Mouse (Mus musculus): Measurements from ENCODE around the gene Purb. TPM values are rescaled to one million over a fixed set of nuclear protein-coding genes. Genes with fewer than 3 reads are reported as not detected.
A peak's percentile ranks its signal among the peaks of the same experiment; 100 is the strongest.
"Not testable (repeated sequence)": the region's sequence is repeated elsewhere in the genome, so short reads cannot be mapped to it uniquely, and the experiment has no call there.

The Purb gene
- polyA plus RNA-seq, 1 experiment from 2014 or later: 25.9 TPM

- 31% methylated on average over 4 of the region's 4 CpGs for WGBS
- H3K4me2 ChIP-seq: no peak overlapping the region
- no peak overlapping the region for H3K27ac ChIP-seq (ENCODE audit: low read depth)
- 0 out of 2 replicates have a peak, but pooled peaks cover 11% of the 10 kb centered on the region for H3K4me1 ChIP-seq (ENCODE audit: insufficient read depth)
- H3K9ac ChIP-seq: no peak overlapping the region
- no peak overlapping the region for H3K4me3 ChIP-seq (ENCODE audit: low read depth, low read length)
- no peaks in the 10 kb centered on the region for H3K27me3 ChIP-seq (ENCODE audit: insufficient read depth, low read length)
- DNase-seq (peak; percentile 94), ATAC-seq (ENCODE audit: insufficient read depth) (peak; percentile 73)
- peak; percentile 72 for TF ChIP-seq CTCF (IDR thresholded peaks at IDR 0.05; ENCODE audit: low read depth)
- H3K36me3 ChIP-seq (ENCODE audit: insufficient read depth): peaks cover 31% of the 10 kb centered on the region
- no peaks in the 10 kb centered on the region for H3K9me3 ChIP-seq (ENCODE audit: low read depth, low read length)
These were observed 10.6 kb downstream of the Purb start for GRCm38 (mm10) chr11:6465122-6465521.

GRCm38 (mm10) chr11:6463159-6463837 is 12.4 kb downstream of the Purb start:
- Histone ChIP-seq H3K27ac (ENCODE audit: low read depth) (no peak overlapping the region), H3K36me3 (ENCODE audit: insufficient read depth) (peaks cover 27% of the 10 kb centered on the region), H3K9me3 (ENCODE audit: low read depth, low read length) (no peaks in the 10 kb centered on the region), H3K4me2 (no peak overlapping the region), H3K9ac (no peak overlapping the region), H3K4me3 (ENCODE audit: low read depth, low read length) (no peak overlapping the region), H3K27me3 (ENCODE audit: insufficient read depth, low read length) (no peaks in the 10 kb centered on the region), H3K4me1 (ENCODE audit: insufficient read depth) (0 out of 2 replicates have a peak, but pooled peaks cover 4% of the 10 kb centered on the region)
- no peak for DNase-seq
- no peak for ATAC-seq (ENCODE audit: insufficient read depth)
- no peak for TF ChIP-seq CTCF (IDR thresholded peaks at IDR 0.05; ENCODE audit: low read depth)
- WGBS: 82% methylated on average over 6 of the region's 6 CpGs

- H3K9ac ChIP-seq: no peak overlapping the region
- WGBS: 74% methylated on average over 6 of the region's 6 CpGs
- DNase-seq (no peak), ATAC-seq (ENCODE audit: insufficient read depth) (no peak)
- no peak overlapping the region for H3K4me2 ChIP-seq
- no peaks in the 10 kb centered on the region for H3K9me3 ChIP-seq (ENCODE audit: low read depth, low read length)
- H3K4me1 ChIP-seq (ENCODE audit: insufficient read depth): no peaks in the 10 kb centered on the region
- no peak overlapping the region for H3K4me3 ChIP-seq (ENCODE audit: low read depth, low read length)
- TF ChIP-seq CTCF (IDR thresholded peaks at IDR 0.05; ENCODE audit: low read depth): no peak
- H3K27me3 ChIP-seq (ENCODE audit: insufficient read depth, low read length): no peaks in the 10 kb centered on the region
- H3K27ac ChIP-seq (ENCODE audit: low read depth): no peak overlapping the region
- no peaks in the 10 kb centered on the region for H3K36me3 ChIP-seq (ENCODE audit: insufficient read depth)
These were observed 19.6 kb downstream of the Purb start for GRCm38 (mm10) chr11:6456083-6456482.

- H3K4me3 ChIP-seq (ENCODE audit: low read depth, low read length); H3K9me3 ChIP-seq (ENCODE audit: low read depth, low read length); H3K4me1 ChIP-seq (ENCODE audit: insufficient read depth); H3K9ac ChIP-seq; H3K27me3 ChIP-seq (ENCODE audit: insufficient read depth, low read length); ATAC-seq (ENCODE audit: insufficient read depth); DNase-seq; H3K27ac ChIP-seq (ENCODE audit: low read depth); H3K36me3 ChIP-seq (ENCODE audit: insufficient read depth); H3K4me2 ChIP-seq: not testable (repeated sequence)
- 91% methylated on average over 5 of the region's 5 CpGs for WGBS
These were observed 27.6 kb downstream of the Purb start for GRCm38 (mm10) chr11:6448155-6448554.

GRCm38 (mm10) chr11:6447493-6447892 is 28.2 kb downstream of the Purb start:
- ATAC-seq (ENCODE audit: insufficient read depth): no peak
- Histone ChIP-seq H3K4me3 (ENCODE audit: low read depth, low read length) (no peak overlapping the region), H3K27me3 (ENCODE audit: insufficient read depth, low read length) (no peaks in the 10 kb centered on the region), H3K36me3 (ENCODE audit: insufficient read depth) (no peaks in the 10 kb centered on the region), H3K9ac (no peak overlapping the region), H3K4me2 (no peak overlapping the region), H3K4me1 (ENCODE audit: insufficient read depth) (no peaks in the 10 kb centered on the region), H3K9me3 (ENCODE audit: low read depth, low read length) (no peaks in the 10 kb centered on the region), H3K27ac (ENCODE audit: low read depth) (no peak overlapping the region)
- 63% methylated on average over 4 of the region's 4 CpGs for WGBS
- TF ChIP-seq CTCF (IDR thresholded peaks at IDR 0.05; ENCODE audit: low read depth): no peak
- no peak for DNase-seq

GRCm38 (mm10) chr11:6445951-6446350 is 29.8 kb downstream of the Purb start:
- H3K27ac ChIP-seq (ENCODE audit: low read depth): no peak overlapping the region
- no peaks in the 10 kb centered on the region for H3K4me1 ChIP-seq (ENCODE audit: insufficient read depth)
- H3K9me3 ChIP-seq (ENCODE audit: low read depth, low read length): no peaks in the 10 kb centered on the region
- no peak overlapping the region for H3K4me3 ChIP-seq (ENCODE audit: low read depth, low read length)
- DNase-seq: no peak
- TF ChIP-seq CTCF (IDR thresholded peaks at IDR 0.05; ENCODE audit: low read depth): no peak
- no peak overlapping the region for H3K4me2 ChIP-seq
- H3K27me3 ChIP-seq (ENCODE audit: insufficient read depth, low read length): no peaks in the 10 kb centered on the region
- no peak for ATAC-seq (ENCODE audit: insufficient read depth)
- 68% methylated on average over 7 of the region's 7 CpGs for WGBS
- H3K36me3 ChIP-seq (ENCODE audit: insufficient read depth): peaks cover 3% of the 10 kb centered on the region
- no peak overlapping the region for H3K9ac ChIP-seq

GRCm38 (mm10) chr11:6445441-6445840 is 30.3 kb downstream of the Purb start:
- H3K4me2 ChIP-seq: peak overlapping the region; percentile 65; the same call in 1 of the 2 replicates
- no peak overlapping the region for H3K27ac ChIP-seq (ENCODE audit: low read depth)
- ATAC-seq (ENCODE audit: insufficient read depth) (no peak), DNase-seq (no peak)
- H3K9ac ChIP-seq: no peak overlapping the region
- no peaks in the 10 kb centered on the region for H3K27me3 ChIP-seq (ENCODE audit: insufficient read depth, low read length)
- H3K9me3 ChIP-seq (ENCODE audit: low read depth, low read length): no peaks in the 10 kb centered on the region
- peaks cover 4% of the 10 kb centered on the region for H3K36me3 ChIP-seq (ENCODE audit: insufficient read depth)
- H3K4me1 ChIP-seq (ENCODE audit: insufficient read depth): no peaks in the 10 kb centered on the region
- 75% methylated on average over 4 of the region's 4 CpGs for WGBS
- no peak overlapping the region for H3K4me3 ChIP-seq (ENCODE audit: low read depth, low read length)
- TF ChIP-seq CTCF (IDR thresholded peaks at IDR 0.05; ENCODE audit: low read depth): 0 out of 2 replicates have a peak, but pooled peaks have one; percentile 12

Data from lung, embryonic 14.5 days (tissue).